Mouse (Mus musculus) hematopoietic stem cell, adult 5-6 weeks (primary cell): Measurements from ENCODE around the gene Ipo7. TPM values are rescaled to one million over a fixed set of nuclear protein-coding genes. Genes with fewer than 3 reads are reported as not detected.
A peak's percentile ranks its signal among the peaks of the same experiment; 100 is the strongest.

Experiments
- ATAC-seq, 2 experiments: fragments of 125-278 bp in 1 of 2; replicated peaks in 1 of 2; 2 replicates each; pipeline ENCODE4 v1.8.0; 2016 to 2017; ENCODE audit warnings: inconsistent platforms in 2 of 2, mild to moderate bottlenecking in 2 of 2, moderate number of reproducible peaks in 2 of 2, low read depth in 1 of 2, moderate TSS enrichment in 1 of 2; ENCODE audit not compliant: low FRiP score in 2 of 2, poor library complexity in 2 of 2, severe bottlenecking in 2 of 2, insufficient read depth in 1 of 2, low TSS enrichment in 1 of 2
- total RNA-seq: library from RNA; stranded (forward); fragments of 172-1452, 232-1000 nt; gene quantifications from 2 replicates; pipeline ENCODE4 v1.2.3, GENCODE M21; 2017

Gene Ipo7
- total RNA-seq, 1 experiment from 2014 or later, result 310 TPM

GRCm38 (mm10) chr7:110083386-110084165, 65.5 kb downstream of the Ipo7 start:
- peak in 1 of 2 experiments; percentile 22; a peak in 1 of 4 replicates for ATAC-seq

DNA sequence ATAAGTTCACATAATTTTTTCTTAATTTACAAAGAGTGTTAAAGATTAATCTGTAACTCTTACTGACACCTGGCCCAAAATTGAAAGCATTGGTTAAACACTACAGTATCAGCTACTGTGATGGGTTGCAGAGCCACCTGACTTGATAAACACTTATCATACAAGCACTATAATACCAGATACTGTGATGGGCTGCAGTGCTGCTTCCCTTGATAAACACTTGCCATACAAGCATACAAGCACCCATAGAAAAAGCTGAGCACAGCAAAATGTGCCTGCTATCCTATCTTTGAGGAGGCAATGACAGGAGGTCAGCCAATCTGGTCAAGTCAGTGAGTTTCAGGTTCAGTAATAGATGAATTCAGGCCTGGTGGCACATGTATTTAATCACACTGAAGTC, 67.1 kb downstream of the Ipo7 start:
- ATAC-seq, result no peak

DNA sequence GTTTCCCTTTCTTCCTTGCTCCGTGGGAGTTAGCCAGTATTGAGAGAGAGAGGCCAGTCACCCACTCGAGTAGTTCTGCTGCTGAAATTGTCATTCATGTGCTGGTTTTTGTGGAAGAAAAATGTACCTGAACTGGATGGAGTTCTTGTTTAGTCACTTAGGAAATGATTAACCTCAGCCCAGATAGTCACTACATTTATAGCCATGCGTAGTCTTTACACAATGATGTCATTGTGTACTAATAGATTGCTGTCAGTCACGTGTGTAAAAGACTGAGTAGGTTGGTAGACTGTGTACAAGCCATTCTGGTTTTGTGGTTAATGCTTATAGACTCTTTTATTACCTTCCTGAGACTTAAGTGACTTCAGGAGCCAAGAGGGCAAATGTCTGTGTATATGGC, 69.8 kb downstream of the Ipo7 start:
- ATAC-seq, result no peak

DNA sequence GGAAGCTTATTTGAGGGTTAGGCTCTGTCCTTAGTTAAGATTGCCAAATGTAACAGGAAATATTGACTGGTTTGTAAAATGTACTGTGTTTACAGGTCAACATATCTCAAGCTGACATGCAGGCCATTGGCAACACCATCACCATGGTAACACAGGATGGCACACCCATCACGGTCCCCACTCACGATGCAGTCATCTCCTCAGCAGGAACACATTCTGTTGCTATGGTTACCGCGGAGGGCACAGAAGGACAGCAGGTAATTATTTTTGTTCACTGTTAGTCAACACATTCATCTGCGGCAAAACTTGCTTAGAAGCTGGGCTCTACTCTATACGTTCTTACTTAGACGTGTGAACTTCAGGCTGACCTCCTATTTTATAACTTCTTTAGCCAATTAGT, 73.6 kb downstream of the Ipo7 start:
- ATAC-seq, result no peak

- ATAC-seq, result no peak
Measured at GRCm38 (mm10) chr7:110096332-110096731, 78.3 kb downstream of the Ipo7 start.

- ATAC-seq, result no peak
Measured at GRCm38 (mm10) chr7:110097106-110097793, 79.2 kb downstream of the Ipo7 start.

DNA sequence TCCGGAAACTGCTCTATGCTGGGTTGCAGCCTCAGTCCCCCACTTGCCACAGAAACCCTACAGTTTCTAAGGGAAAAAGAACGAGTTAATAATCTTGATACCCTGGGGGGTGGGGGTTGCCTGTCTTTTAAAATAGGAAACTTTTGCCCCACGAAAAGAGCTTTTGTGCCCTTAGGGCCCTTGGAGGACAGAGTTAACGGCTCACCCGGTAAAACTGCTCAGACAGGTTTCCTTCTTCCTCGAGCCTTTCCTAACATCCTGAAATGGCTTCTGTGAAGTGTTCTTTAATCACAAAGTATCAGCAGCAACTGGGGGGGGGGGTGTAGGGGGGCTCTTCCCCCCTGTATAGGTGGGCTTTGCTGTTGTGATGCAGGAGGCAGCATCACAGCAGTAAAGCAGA, 82.8 kb downstream of the Ipo7 start:
- no peak for ATAC-seq

DNA sequence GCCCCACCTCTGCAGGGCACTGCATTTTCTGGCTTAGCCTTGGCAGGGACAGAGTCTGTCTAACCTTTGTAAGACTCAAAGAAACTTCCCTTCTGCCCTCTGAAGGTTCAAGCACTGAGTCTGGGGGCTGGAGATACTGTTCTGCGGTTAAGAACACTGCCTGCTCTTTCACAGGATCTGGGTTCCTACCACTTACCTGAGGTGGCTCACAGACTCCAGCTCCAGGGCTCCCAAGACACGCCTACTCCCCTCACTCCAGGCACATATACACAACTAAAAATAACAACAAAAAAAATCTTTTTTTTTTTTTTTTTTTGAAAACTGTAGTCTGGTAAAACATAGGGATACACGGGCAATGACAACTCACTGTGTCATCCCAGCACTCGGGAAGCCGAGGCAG, 83.2 kb downstream of the Ipo7 start:
- ATAC-seq, result no peak

GRCm38 (mm10) chr7:110105041-110105440, 87.0 kb downstream of the Ipo7 start:
- ATAC-seq, result no peak

Other genes with a start within 250 kb of the Ipo7 start
- not detected in 2 replicates for gene Nrip3, start 236.2 kb upstream of the Ipo7 start, total RNA-seq
- gene Scube2, start 152.6 kb upstream of the Ipo7 start, total RNA-seq, result not detected in 2 replicates
- gene Dennd5a, start 57.8 kb upstream of the Ipo7 start, total RNA-seq, result 90.5 and 124 TPM in 2 replicates
- 37.3 and 39.4 TPM in 2 replicates for gene Tmem41b, start 31.3 kb upstream of the Ipo7 start, total RNA-seq
- 31.5 and 44.9 TPM in 2 replicates for gene Zfp143, start 42.9 kb downstream of the Ipo7 start, total RNA-seq
- gene Wee1, start 103.8 kb downstream of the Ipo7 start, total RNA-seq, result 47.8 and 53.8 TPM in 2 replicates
- 90.0 and 96.9 TPM in 2 replicates for gene Swap70, start 203.4 kb downstream of the Ipo7 start, total RNA-seq